ENCODE assay signal across 1 mouse cellular context in the genomic region with DNA sequence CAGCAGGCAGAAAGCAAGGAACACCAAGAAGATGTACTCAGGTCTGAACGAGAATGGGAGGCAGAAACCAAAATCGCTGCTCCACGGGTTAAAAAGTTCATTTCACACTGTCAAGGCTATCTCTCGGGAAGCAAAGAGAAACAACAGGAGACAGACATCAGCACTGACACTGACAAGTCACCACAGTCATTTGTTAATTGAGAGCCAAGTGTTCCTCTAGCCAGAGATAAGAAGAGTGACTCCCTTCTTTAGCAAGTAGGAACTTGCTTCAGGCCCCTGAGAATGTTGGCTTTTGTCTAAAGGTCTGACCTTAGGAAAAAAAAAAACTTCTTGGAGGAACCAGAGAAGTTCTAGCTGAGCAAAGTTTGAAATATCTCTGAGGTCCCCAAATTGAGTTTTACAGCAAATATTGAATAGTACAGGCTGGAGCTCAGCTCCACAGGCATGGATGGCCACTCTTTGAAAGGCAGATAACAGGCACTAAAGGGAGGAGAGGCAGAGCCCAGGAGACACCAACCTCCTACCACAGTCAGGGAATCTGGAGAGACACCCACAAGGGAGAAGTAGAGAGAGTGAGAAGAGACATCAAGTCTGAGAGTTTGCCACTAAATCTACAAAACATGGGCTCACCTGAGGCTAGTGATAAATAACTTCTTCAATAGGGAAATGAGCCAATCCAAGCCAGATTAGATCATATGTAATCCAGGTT.
TF ChIP-seq lines count a peak whose summit lies in the region.

No protein-coding gene starts in this region.

TF ChIP-seq in MEL, 35 proteins besides CTCF, POLR2A, EP300 and RAD21 (continued from another document):
- TF ChIP-seq ELF1 (IDR thresholded peaks at IDR 0.05; ENCODE audit: low read depth, low read length): no peak
- TF ChIP-seq ZKSCAN1 (IDR thresholded peaks at IDR 0.05; ENCODE audit: low read depth, low read length): no peak
- peak; percentile 59 for TF ChIP-seq ZNF384 (IDR thresholded peaks at IDR 0.05; ENCODE audit: low read depth, low read length)
- no peak for TF ChIP-seq RCOR1 (IDR thresholded peaks at IDR 0.05; ENCODE audit: low read depth, low read length)
- peak; percentile 35; the same call in 1 of the 2 replicates for TF ChIP-seq SIN3A (IDR thresholded peaks at IDR 0.05; ENCODE audit: low read length)
- no peak for TF ChIP-seq POLR2AphosphoS2 (IDR thresholded peaks at IDR 0.05; ENCODE audit: low read length)
- no peak for TF ChIP-seq MAFK (IDR thresholded peaks at IDR 0.05; ENCODE audit: borderline replicate concordance, low read depth, low read length)
